ENCODE assay signal across 8 mouse cellular contexts in genomic region chr19:53142190-53143107, GRCm38 (mm10). TPM values are rescaled to one million over a fixed set of nuclear protein-coding genes. Genes with fewer than 3 reads are reported as not detected.
DNase-seq lines count a peak whose midpoint lies in the region; ATAC-seq lines count a peak whose summit lies in the region.

No protein-coding gene starts in this region.

- DNase-seq in MEL-GATA-1-ER (ENCODE audit: extremely low read depth, low read depth): peak; percentile 96
- DNase-seq in cerebellum, adult 8-10 months: peak; percentile 100
- DNase-seq in forelimb bud, embryonic 11.5 days (ENCODE audit: low read depth, low spot score): peak; percentile 99
- peak; percentile 99 for DNase-seq in layer of hippocampus, adult 9-10 months (ENCODE audit: low spot score)
- DNase-seq in ovary, postnatal 10 days (ENCODE audit: low spot score): peak; percentile 99
- DNase-seq in thymus, postnatal 10 days (ENCODE audit: low spot score in 2 of 2): peak; percentile 100

- H3K9me3 ChIP-seq in lung, embryonic 16.5 days (ENCODE audit: control insufficient read depth, low read length): no peaks in the 10 kb centered on the region

- peak; percentile 87 to 88 for ATAC-seq in hematopoietic stem cell, adult 5-6 weeks (replicated peaks in 1 of 2; ENCODE audit: insufficient read depth in 1 of 2, low FRiP score in 2 of 2, low TSS enrichment in 1 of 2, low read depth in 1 of 2, poor library complexity in 2 of 2, severe bottlenecking in 2 of 2)
- peak; percentile 96 for ATAC-seq in lung, embryonic 16.5 days (ENCODE audit: low read depth)

- H3K27ac ChIP-seq in lung, embryonic 16.5 days (ENCODE audit: low read length): peak overlapping the region; percentile 98

- no peaks in the 10 kb centered on the region for H3K27me3 ChIP-seq in lung, embryonic 16.5 days (ENCODE audit: control insufficient read depth, insufficient read depth, low read depth, low read length)

- peak overlapping the region; percentile 83 for H3K4me2 ChIP-seq in lung, embryonic 16.5 days (ENCODE audit: low read depth, low read length)

- H3K9ac ChIP-seq in lung, embryonic 16.5 days (ENCODE audit: low read length): peak overlapping the region; percentile 97

- WGBS in lung, embryonic 16.5 days: under 1% methylated on average over 81 of the region's 84 CpGs

- H3K36me3 ChIP-seq in lung, embryonic 16.5 days (ENCODE audit: control insufficient read depth, insufficient read depth, low read length): no peaks in the 10 kb centered on the region

- peaks cover 23% of the 10 kb centered on the region for H3K4me1 ChIP-seq in lung, embryonic 16.5 days (replicated peaks; ENCODE audit: control insufficient read depth, insufficient read depth, low read length)

- H3K4me3 ChIP-seq in lung, embryonic 16.5 days (ENCODE audit: low read length): peak overlapping the region; percentile 100

RNA-seq across cellular contexts. Expression of gene Add3, which starts 2.2 kb away (rescaled TPM):
- total RNA-seq in hematopoietic stem cell, adult 5-6 weeks (2017): 67.0 and 67.7 TPM in 2 replicates
- 91.3 and 101 TPM in 2 replicates for polyA plus RNA-seq in lung, embryonic 16.5 days (2015; fragmentation: Nextera tagmentation; extraction: Ambion mirVana)

Comparison
In these comparisons a context has a peak if more than half of its experiments do, and no peak if none do; other contexts are left out.
1. Peak in every context shown above with its lines: DNase-seq, ATAC-seq, H3K4me3 ChIP-seq and H3K27ac ChIP-seq.